Mouse (Mus musculus) left cerebral cortex, adult 8-10 months (tissue): ENCODE measurements at regions not wholly inside any gene's neighbourhood (a gene's known extent, or its start where the extent isn't known, plus 50 kb on each side); places are given as distances from the start of the nearest gene placed in this dataset.

Source experiments
- DNase-seq, 2 experiments: peaks; one replicate each; pipeline ENCODE4 v3.0.0; 2022; ENCODE audit warnings: low spot score in 2 of 2

- DNase-seq: no peak
Measured at GRCm38 (mm10) chr1:142042751-142043150, 1597.7 kb upstream of the B3galt2 start.

- DNase-seq: no peak
Measured at GRCm38 (mm10) chr1:142055207-142055606, 1585.3 kb upstream of the B3galt2 start.
